Mouse (Mus musculus): ENCODE measurements around the gene 5430427O19Rik. TPM values are rescaled to one million over a fixed set of nuclear protein-coding genes. Genes with fewer than 3 reads are reported as not detected.

Gene 5430427O19Rik
- polyA plus RNA-seq, 1 experiment from 2014 or later: not detected

Other genes starting within 250 kb of the 5430427O19Rik start
- 8.4 and 9.3 TPM in 2 replicates for gene Gk, start 93.5 kb upstream of the 5430427O19Rik start, polyA plus RNA-seq (2014; fragmentation: Nextera tagmentation; extraction: Ambion mirVana)
- gene Samt3, start 173.8 kb downstream of the 5430427O19Rik start, polyA plus RNA-seq (2014; fragmentation: Nextera tagmentation; extraction: Ambion mirVana): not detected in 2 replicates